Mouse (Mus musculus) ES-E14 (cell line): ENCODE data around the gene Mien1.

ENCODE experiments used
- CHD2 ChIP-seq: IDR thresholded peaks from 2 replicates; pipeline ENCODE4 v1.6.1; 2014; ENCODE audit warnings: mild to moderate bottlenecking, low read depth, low read length, inconsistent platforms
- HCFC1 ChIP-seq: IDR thresholded peaks from 2 replicates; pipeline ENCODE4 v1.6.1; 2012; ENCODE audit warnings: low read length, inconsistent platforms, borderline replicate concordance; ENCODE audit not compliant: insufficient read depth
- ZC3H11A ChIP-seq: IDR thresholded peaks from 2 replicates; pipeline ENCODE4 v1.6.1; 2012; ENCODE audit warnings: low read depth, mild to moderate bottlenecking, inconsistent platforms, low read length, borderline replicate concordance

GRCm38 (mm10) chr11:98406621-98407020 is 32.2 kb downstream of the Mien1 start:
- no peak for TF ChIP-seq HCFC1
- TF ChIP-seq ZC3H11A: no peak
- no peak for TF ChIP-seq CHD2
